Mouse (Mus musculus) heart, embryonic 14.5 days (tissue): Measurements from ENCODE around the gene Ston2. TPM values are rescaled to one million over a fixed set of nuclear protein-coding genes. Genes with fewer than 3 reads are reported as not detected.

ENCODE experiments used
- ATAC-seq: fragments of 200-750 bp; cut with Nextera tagmentation; 2 replicates; pipeline ENCODE4 v1.8.0; 2017; ENCODE audit warnings: low read depth, moderate TSS enrichment; ENCODE audit not compliant: insufficient number of reproducible peaks, insufficient read depth, low FRiP score
- H3K27ac ChIP-seq, 2 experiments: fragments of 200-500 bp in 1 of 2; fragments of 300-500 bp in 1 of 2; sonication (generic) in 1 of 2; replicated peaks in 1 of 2; 2 replicates each; pipeline ENCODE4 v1.5.1; 2012 to 2014; ENCODE audit warnings: low read depth in 2 of 2, low read length in 2 of 2, control low read depth in 1 of 2, mild to moderate bottlenecking in 1 of 2, mixed read lengths in 1 of 2; ENCODE audit not compliant: control insufficient read depth in 1 of 2, insufficient read depth in 1 of 2
- H3K27me3 ChIP-seq: fragments of 300-500 bp; sonication (generic); 2 replicates; pipeline ENCODE4 v1.6.1; 2014; ENCODE audit warnings: mild to moderate bottlenecking, low read length, control low read depth; ENCODE audit not compliant: control insufficient read depth, insufficient read depth
- H3K36me3 ChIP-seq: fragments of 300-500 bp; sonication (generic); 2 replicates; pipeline ENCODE4 v1.6.1; 2014; ENCODE audit warnings: mild to moderate bottlenecking, control low read depth, low read length, mixed read lengths; ENCODE audit not compliant: control insufficient read depth, insufficient read depth
- H3K4me1 ChIP-seq, 2 experiments: fragments of 200-500 bp in 1 of 2; fragments of 300-500 bp in 1 of 2; sonication (generic) in 1 of 2; 2 replicates each; pipeline ENCODE4 v1.6.1; 2012 to 2014; ENCODE audit warnings: low read length in 2 of 2, control low read depth in 1 of 2, mixed read lengths in 1 of 2; ENCODE audit not compliant: control insufficient read depth in 2 of 2, insufficient read depth in 2 of 2
- H3K4me2 ChIP-seq: fragments of 300-500 bp; sonication (generic); 2 replicates; pipeline ENCODE4 v1.6.1; 2014; ENCODE audit warnings: mild to moderate bottlenecking, low read length
- H3K4me3 ChIP-seq, 2 experiments: fragments of 200-500 bp in 1 of 2; fragments of 300-500 bp in 1 of 2; sonication (generic) in 1 of 2; 2 replicates each; pipeline ENCODE4 v1.5.1; 2012 to 2014; ENCODE audit warnings: low read length in 2 of 2, mild to moderate bottlenecking in 2 of 2, control low read depth in 1 of 2, low read depth in 1 of 2, moderate library complexity in 1 of 2; ENCODE audit not compliant: control insufficient read depth in 1 of 2, insufficient read depth in 1 of 2
- H3K9ac ChIP-seq: fragments of 300-500 bp; sonication (generic); 2 replicates; pipeline ENCODE4 v1.6.1; 2014; ENCODE audit warnings: mild to moderate bottlenecking, low read length
- H3K9me3 ChIP-seq: fragments of 300-500 bp; sonication (generic); 2 replicates; pipeline ENCODE4 v1.6.1; 2016; ENCODE audit warnings: low read length, control low read depth; ENCODE audit not compliant: control insufficient read depth
- whole genome bisulfite sequencing: fragments of 180-500 bp; shearing (Covaris S2); extraction: QIAGEN DNeasy Blood & Tissue Kit; methylation state at CpG from one replicate; pipeline ENCODE4 v1.1.7; 2014; 5-methylcytosine and 5-hydroxymethylcytosine counted together
- polyA plus RNA-seq: library from polyadenylated mRNA; unstranded; fragments of >200 nt; fragmentation: Nextera tagmentation; extraction: Ambion mirVana; gene quantifications from 2 replicates; pipeline ENCODE4 v1.2.1, GENCODE M21; 2014

The Ston2 gene
- polyA plus RNA-seq, 1 experiment from 2014 or later: 1.5 TPM

DNA sequence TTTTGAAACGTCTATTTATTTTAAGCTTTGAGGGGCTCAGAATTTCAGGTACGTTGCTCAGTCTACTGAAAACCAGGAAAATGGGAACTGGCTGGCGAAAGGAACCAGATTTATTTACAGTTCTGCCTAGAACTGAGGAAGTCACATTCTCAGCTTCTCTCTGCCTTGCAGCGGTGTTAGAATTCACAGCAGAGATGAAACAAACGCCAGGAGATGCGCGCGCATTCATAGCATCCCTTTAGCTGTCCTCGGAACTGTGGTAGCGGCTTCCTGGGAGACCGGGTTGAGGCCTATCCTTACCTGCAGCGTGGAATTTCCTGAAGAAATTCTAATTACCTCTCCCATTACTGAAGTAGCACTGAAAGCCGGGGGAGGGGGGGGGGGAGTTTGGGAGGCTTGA, 181.5 kb downstream of the Ston2 start:
- no peak for ATAC-seq
- no peaks in the 10 kb centered on the region for H3K9me3 ChIP-seq
- no peaks in the 10 kb centered on the region for H3K36me3 ChIP-seq
- H3K4me1 ChIP-seq: 0 out of 4 replicates have a peak, but pooled peaks cover 0 to 3% of the 10 kb centered on the region in 2 experiments
- no peaks in the 10 kb centered on the region for H3K27me3 ChIP-seq
- no peak overlapping the region for H3K27ac ChIP-seq
- H3K9ac ChIP-seq: no peak overlapping the region
- no peak overlapping the region for H3K4me2 ChIP-seq
- no peak overlapping the region for H3K4me3 ChIP-seq
- 83% methylated on average over 13 of the region's 13 CpGs for WGBS

DNA sequence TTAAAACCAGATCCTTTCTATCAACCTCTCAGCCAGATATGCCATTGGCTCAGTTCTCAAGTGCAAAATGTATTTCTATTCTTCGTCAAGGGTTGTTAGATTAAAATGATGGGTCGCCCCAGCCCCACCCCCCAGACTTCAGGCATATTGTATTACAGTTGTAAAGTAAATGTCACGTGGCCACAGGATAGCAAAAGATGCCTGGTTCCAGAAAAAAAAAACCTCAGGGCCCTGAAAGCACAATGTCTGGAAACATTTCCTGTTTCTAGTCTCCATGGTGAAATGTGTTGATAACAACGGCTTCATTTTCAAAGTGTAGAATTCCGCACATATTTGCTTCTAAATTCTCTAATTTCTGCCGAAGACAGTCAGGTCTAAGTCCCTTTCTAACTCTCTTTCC, 183.6 kb downstream of the Ston2 start:
- no peaks in the 10 kb centered on the region for H3K36me3 ChIP-seq
- H3K9me3 ChIP-seq: no peaks in the 10 kb centered on the region
- H3K4me3 ChIP-seq: no peak overlapping the region
- no peak overlapping the region for H3K27ac ChIP-seq
- no peak overlapping the region for H3K9ac ChIP-seq
- H3K4me1 ChIP-seq: 0 out of 4 replicates have a peak, but pooled peaks cover 0 to 3% of the 10 kb centered on the region in 2 experiments
- WGBS: 34% methylated on average over 6 of the region's 6 CpGs
- ATAC-seq: no peak
- no peaks in the 10 kb centered on the region for H3K27me3 ChIP-seq
- peak overlapping the region; percentile 31; the same call in 1 of the 2 replicates for H3K4me2 ChIP-seq

DNA sequence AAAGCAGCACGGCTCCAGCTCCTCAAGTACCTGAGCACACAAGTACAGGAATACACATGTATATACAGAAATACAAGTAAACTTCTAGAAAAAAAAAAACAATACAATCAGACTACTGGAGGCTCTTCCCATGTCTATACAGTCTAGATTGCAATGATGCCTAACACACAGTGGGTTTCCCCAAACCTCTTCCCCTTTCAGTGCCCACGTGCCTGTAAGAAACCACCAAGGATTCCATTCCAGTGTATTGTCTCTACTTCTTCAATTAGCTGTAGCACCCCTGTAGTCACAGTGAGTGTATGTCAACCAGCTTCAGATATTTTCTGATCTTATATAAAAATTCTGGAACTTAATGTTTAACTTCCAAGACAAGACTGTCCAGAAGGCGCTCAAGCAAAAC, 196.1 kb downstream of the Ston2 start:
- no peak overlapping the region for H3K27ac ChIP-seq
- no peaks in the 10 kb centered on the region for H3K9me3 ChIP-seq
- no peaks in the 10 kb centered on the region for H3K27me3 ChIP-seq
- H3K9ac ChIP-seq: no peak overlapping the region
- no peak for ATAC-seq
- no peak overlapping the region for H3K4me3 ChIP-seq
- H3K36me3 ChIP-seq: no peaks in the 10 kb centered on the region
- peaks cover 2 to 6% of the 10 kb centered on the region in 2 experiments for H3K4me1 ChIP-seq
- H3K4me2 ChIP-seq: no peak overlapping the region
- WGBS: 94% methylated on average over 3 of the region's 3 CpGs

DNA sequence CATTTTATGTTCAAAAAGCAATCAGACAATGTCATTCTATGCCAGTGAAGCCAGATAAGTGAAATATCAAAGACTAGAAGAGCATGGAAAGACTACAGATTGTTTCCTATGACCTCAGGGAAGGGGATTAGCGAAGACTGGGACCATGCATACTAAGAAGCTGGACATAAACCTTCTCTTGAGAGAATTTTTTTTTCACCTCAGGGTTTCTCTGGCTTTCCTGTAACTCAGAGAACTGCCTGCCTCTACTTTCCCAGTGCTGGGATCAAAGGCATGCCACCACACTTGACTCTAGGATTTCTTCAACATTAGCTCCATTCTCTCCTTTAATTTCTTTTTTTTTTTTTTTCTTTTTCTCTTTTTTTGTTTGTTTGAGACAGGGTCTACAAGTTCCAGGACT, 197.0 kb downstream of the Ston2 start:
- Histone ChIP-seq H3K27ac (peak overlapping the region; percentile 93 to 98; a peak in 3 of 4 replicates), H3K9me3 (no peaks in the 10 kb centered on the region), H3K9ac (peak overlapping the region; percentile 84; the same call in 1 of the 2 replicates), H3K27me3 (no peaks in the 10 kb centered on the region), H3K36me3 (no peaks in the 10 kb centered on the region), H3K4me2 (peak overlapping the region; percentile 81), H3K4me3 (0 out of 4 replicates have a peak overlapping the region, but pooled peaks of 1 of the 2 experiments have one; percentile 90), H3K4me1 (peaks cover 2 to 10% of the 10 kb centered on the region in 2 experiments)
- no peak for ATAC-seq
- 93% methylated on average over 1 of the region's 1 CpGs for WGBS

DNA sequence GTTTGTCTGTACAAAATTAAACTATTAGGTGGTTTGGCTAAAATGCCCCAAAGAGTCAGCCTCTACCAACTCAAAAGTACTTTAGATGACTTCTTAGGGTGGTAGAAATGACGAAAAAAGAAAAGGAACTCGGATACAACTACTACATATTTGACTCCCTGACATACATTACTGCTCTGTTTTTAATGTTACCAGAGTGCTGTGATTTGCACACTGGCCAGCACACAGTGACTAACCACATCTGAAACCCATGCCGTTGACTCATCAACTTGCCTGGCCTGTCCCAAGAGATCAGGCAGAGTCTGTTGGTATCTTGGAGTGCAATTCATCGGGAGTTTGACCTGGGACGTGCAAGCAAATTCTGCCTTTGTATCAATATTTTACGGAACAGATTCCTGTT, 197.5 kb downstream of the Ston2 start:
- H3K27me3 ChIP-seq: no peaks in the 10 kb centered on the region
- H3K27ac ChIP-seq: peak overlapping the region; percentile 93 to 98
- peaks cover 4% of the 10 kb centered on the region for H3K36me3 ChIP-seq
- 31% methylated on average over 6 of the region's 6 CpGs for WGBS
- peak overlapping the region; percentile 84 for H3K9ac ChIP-seq
- H3K4me1 ChIP-seq: peaks cover 2 to 10% of the 10 kb centered on the region in 2 experiments
- peak overlapping the region; percentile 87 to 90 for H3K4me3 ChIP-seq
- H3K9me3 ChIP-seq: no peaks in the 10 kb centered on the region
- H3K4me2 ChIP-seq: peak overlapping the region; percentile 81
- no peak for ATAC-seq

DNA sequence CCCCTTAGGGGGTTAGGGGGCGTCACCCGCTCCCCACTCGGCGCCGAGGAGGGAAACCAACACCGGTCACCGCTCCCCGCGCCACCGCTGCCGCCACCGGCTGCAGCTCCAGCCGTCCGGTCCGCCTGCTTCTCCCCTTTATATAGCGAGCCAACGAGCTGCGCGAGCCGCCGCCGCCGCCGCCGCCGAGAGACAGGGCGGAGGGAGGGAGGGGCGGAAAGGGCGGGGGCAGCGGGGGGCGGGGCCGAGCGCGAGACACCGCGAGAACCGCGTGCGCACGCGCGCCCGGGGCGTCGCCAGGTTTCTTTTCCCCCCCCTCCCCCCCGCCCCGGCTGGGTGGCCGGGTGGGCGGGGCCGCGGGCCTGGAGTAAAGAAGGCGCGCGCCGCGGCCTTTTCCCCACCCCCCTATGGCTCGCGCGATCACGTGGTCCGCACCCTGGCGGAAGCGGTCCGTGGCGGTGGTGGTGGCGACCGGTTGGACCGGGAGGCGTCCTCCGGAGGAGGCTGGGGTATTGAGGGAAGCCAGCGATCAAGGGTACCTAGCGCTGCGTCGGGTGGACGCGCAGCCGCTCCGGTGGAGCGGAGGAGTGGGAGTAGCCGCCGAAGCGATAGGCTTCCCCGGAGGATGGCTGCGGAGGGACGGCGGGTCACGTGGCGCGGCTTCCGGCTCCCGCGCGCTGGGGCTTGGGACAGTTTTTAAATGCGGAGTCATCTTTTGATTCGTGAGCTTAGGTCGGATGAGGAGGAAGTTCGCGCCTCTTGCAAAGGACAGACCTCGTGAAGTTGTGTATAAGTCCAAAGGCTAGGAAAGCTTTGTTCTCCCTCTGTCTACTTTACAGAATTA, 198.1 kb downstream of the Ston2 start, which contains the start of gene Gtf2a1:
TSS of gene Gtf2a1 (minus strand) at position 641 of the 844 bp plus-strand sequence.
- peak within 1 kb of the TSS; percentile 90 to 96 for H3K4me3 ChIP-seq
- peak within 1 kb of the TSS; percentile 98 to 100 for H3K27ac ChIP-seq
- H3K36me3 ChIP-seq: peaks cover 8% of the 10 kb centered on the region
- H3K4me1 ChIP-seq: peaks cover 2 to 10% of the 10 kb centered on the region in 2 experiments
- H3K9ac ChIP-seq: peak within 1 kb of the TSS; percentile 100
- peak; percentile 87 for ATAC-seq
- H3K27me3 ChIP-seq: no peaks in the 10 kb centered on the region
- H3K9me3 ChIP-seq: no peaks in the 10 kb centered on the region
- under 1% methylated on average over 63 of the region's 99 CpGs for WGBS
- H3K4me2 ChIP-seq: peak within 1 kb of the TSS; percentile 81

DNA sequence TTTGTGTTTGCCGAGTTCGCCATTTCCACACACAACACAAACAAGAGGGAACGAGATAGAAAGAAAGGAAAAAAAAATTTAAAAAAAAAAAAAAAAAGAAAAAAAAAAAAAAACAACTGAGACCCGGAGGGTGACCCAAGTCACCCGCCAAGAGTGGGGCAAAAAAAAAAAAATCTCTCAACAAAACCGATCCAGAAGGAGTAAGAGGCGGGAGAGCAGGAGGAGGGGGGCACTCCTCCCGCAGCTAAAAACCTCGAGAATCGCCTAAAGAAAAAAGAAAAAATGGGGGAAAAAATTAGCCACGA, 198.7 kb downstream of the Ston2 start:
- WGBS: 0% methylated on average over 11 of the region's 11 CpGs
- Histone ChIP-seq H3K27me3 (no peaks in the 10 kb centered on the region), H3K4me3 (peak overlapping the region; percentile 90 to 96), H3K9me3 (no peaks in the 10 kb centered on the region), H3K36me3 (peaks cover 14% of the 10 kb centered on the region), H3K27ac (peak overlapping the region; percentile 96 to 100), H3K9ac (peak overlapping the region; percentile 100), H3K4me2 (peak overlapping the region; percentile 67), H3K4me1 (peaks cover 2 to 12% of the 10 kb centered on the region in 2 experiments)
- no peak for ATAC-seq
